ENCODE assay signal across 8 mouse cellular contexts in the genomic region with DNA sequence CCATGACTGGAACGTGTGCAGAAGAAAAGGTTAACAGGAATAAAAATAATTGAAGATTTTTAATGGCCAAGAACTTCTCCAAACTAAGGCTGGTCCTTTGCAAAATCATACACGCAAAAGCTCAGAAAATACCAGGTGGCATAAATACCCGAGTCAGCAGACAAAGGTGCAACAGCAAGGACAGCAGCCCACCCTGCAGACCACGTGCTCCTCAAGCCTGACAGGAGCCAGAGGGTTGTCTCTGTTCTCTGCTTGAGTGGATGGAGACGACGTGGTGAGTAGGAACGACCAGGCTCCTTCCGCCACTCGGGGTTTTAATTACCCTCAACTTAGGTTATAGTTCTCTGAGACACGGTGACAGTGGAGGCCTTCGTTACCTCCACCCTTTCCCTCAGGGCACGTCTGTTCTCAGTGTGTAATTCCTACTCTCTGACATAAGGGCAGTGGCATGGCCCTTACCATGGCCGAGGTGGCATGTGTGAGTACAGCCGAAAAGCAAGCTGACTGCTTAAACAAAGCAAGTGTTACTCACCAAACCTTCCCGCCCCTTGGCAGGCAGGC.
DNase-seq lines count a peak whose midpoint lies in the region; ATAC-seq and TF ChIP-seq lines count a peak whose summit lies in the region.

No protein-coding gene starts in this region.

- 0 out of 2 replicates have a peak, but pooled peaks cover 3% of the 10 kb centered on the region for H3K36me3 ChIP-seq in E14TG2a.4 (ENCODE audit: insufficient read depth, low read length)
- H3K36me3 ChIP-seq in forebrain, embryonic 14.5 days (ENCODE audit: control insufficient read depth, insufficient read depth, low read length) = no peaks in the 10 kb centered on the region
- no peaks in the 10 kb centered on the region for H3K36me3 ChIP-seq in limb, embryonic 15.5 days

- 40% methylated on average over 15 of the region's 15 CpGs for WGBS in forebrain, embryonic 14.5 days
- WGBS in limb, embryonic 15.5 days = 20% methylated on average over 15 of the region's 15 CpGs

- H3K27me3 ChIP-seq in E14TG2a.4 (ENCODE audit: insufficient read depth, low read length) = no peaks in the 10 kb centered on the region
- no peaks in the 10 kb centered on the region for H3K27me3 ChIP-seq in forebrain, embryonic 14.5 days (replicated peaks; ENCODE audit: control insufficient read depth, insufficient read depth, low read length)
- H3K27me3 ChIP-seq in limb, embryonic 15.5 days = no peaks in the 10 kb centered on the region

- peaks cover 46% of the 10 kb centered on the region for H3K4me1 ChIP-seq in E14TG2a.4 (replicated peaks; ENCODE audit: low read depth, low read length)
- H3K4me1 ChIP-seq in forebrain, embryonic 14.5 days (ENCODE audit: control insufficient read depth, insufficient read depth, low read length) = peaks cover 9% of the 10 kb centered on the region
- H3K4me1 ChIP-seq in limb, embryonic 15.5 days = peaks cover 18% of the 10 kb centered on the region

- H3K4me2 ChIP-seq in forebrain, embryonic 14.5 days (ENCODE audit: low read length) = peak overlapping the region; percentile 10; the same call in 1 of the 2 replicates
- H3K4me2 ChIP-seq in limb, embryonic 15.5 days = peak overlapping the region; percentile 24

- intact Hi-C loops in gastrocnemius, postnatal 14 days (cut with DNase I; ENCODE audit: low total_unique reads) = no loop called here
- intact Hi-C loops in left cerebral cortex, postnatal 25 days (cut with DNase I) = no loop called here

- peaks cover 6% of the 10 kb centered on the region for H3K9me3 ChIP-seq in E14TG2a.4 (ENCODE audit: low read length)
- no peaks in the 10 kb centered on the region for H3K9me3 ChIP-seq in forebrain, embryonic 14.5 days (replicated peaks; ENCODE audit: control insufficient read depth, low read length)
- H3K9me3 ChIP-seq in limb, embryonic 15.5 days = no peaks in the 10 kb centered on the region

- TF ChIP-seq CTCF in E14TG2a.4 (conservative IDR thresholded peaks at IDR 0.05; ENCODE audit: low read length) = no peak

- DNase-seq in gastrocnemius, postnatal 14 days = peak; percentile 21
- no peak for DNase-seq in gastrocnemius, adult 18-20 months (ENCODE audit: low spot score)
- no peak for DNase-seq in forebrain, embryonic 14.5 days (ENCODE audit: low spot score)
- no peak for DNase-seq in left cerebral cortex, postnatal 25 days (ENCODE audit: low spot score in 2 of 2)
- no peak for DNase-seq in adrenal gland, adult (ENCODE audit: inconsistent age in 2 of 2, low spot score in 1 of 2)
- no peak for DNase-seq in layer of hippocampus, postnatal 36 days

- no peak overlapping the region for H3K9ac ChIP-seq in forebrain, embryonic 14.5 days (ENCODE audit: low read length)
- H3K9ac ChIP-seq in limb, embryonic 15.5 days = no peak overlapping the region

- H3K4me3 ChIP-seq in E14TG2a.4 (replicated peaks; ENCODE audit: low read length) = peak overlapping the region; percentile 37
- H3K4me3 ChIP-seq in forebrain, embryonic 14.5 days (ENCODE audit: low read depth, low read length) = no peak overlapping the region
- peak overlapping the region; percentile 7 for H3K4me3 ChIP-seq in limb, embryonic 15.5 days

- H3K27ac ChIP-seq in forebrain, embryonic 14.5 days (ENCODE audit: low read depth, low read length) = no peak overlapping the region
- peak overlapping the region; percentile 71 for H3K27ac ChIP-seq in limb, embryonic 15.5 days

- 0 out of 2 replicates have a peak, but pooled peaks have one; percentile 59 for ATAC-seq in forebrain, embryonic 14.5 days
- ATAC-seq in limb, embryonic 15.5 days (ENCODE audit: insufficient number of reproducible peaks, low FRiP score, low TSS enrichment, low read depth) = peak; percentile 45; the same call in 1 of the 2 replicates
